26 mouse cellular contexts compared by ENCODE assay signal in genomic region chr19:44496941-44497340, GRCm38 (mm10). TPM values are rescaled to one million over a fixed set of nuclear protein-coding genes. Genes with fewer than 3 reads are reported as not detected.
DNase-seq lines count a peak whose midpoint lies in the region; ATAC-seq lines count a peak whose summit lies in the region.
"Had no signal": no experiment of that assay in that cellular context is flagged by ENCODE, and none has a peak within 500 bp of the region (broad histone marks: within the 10 kb centered on the region; RNA-seq: fewer than 3 reads in every experiment).

No protein-coding gene starts in this region.

- H3K9ac ChIP-seq in forebrain, embryonic 11.5 days (ENCODE audit: low read length) = peak overlapping the region; percentile 41
- H3K9ac ChIP-seq in forebrain, embryonic 16.5 days (replicated peaks; ENCODE audit: low read depth, low read length) = no peak overlapping the region
- no peak overlapping the region for H3K9ac ChIP-seq in hindbrain, embryonic 11.5 days (ENCODE audit: low read depth, low read length)
- H3K9ac ChIP-seq in hindbrain, embryonic 13.5 days = no peak overlapping the region
- H3K9ac ChIP-seq in midbrain, embryonic 11.5 days (ENCODE audit: low read length) = no peak overlapping the region
- H3K9ac ChIP-seq in midbrain, embryonic 16.5 days (ENCODE audit: low read depth, low read length) = no peak overlapping the region
- no peak overlapping the region for H3K9ac ChIP-seq in forebrain, embryonic 14.5 days (ENCODE audit: low read length)
- H3K9ac ChIP-seq: embryonic facial prominence, embryonic 12.5 days; embryonic facial prominence, embryonic 15.5 days; heart, embryonic 13.5 days had no signal

- H3K27ac ChIP-seq in forebrain, embryonic 11.5 days (ENCODE audit: low read depth, low read length) = peak overlapping the region; percentile 71
- no peak overlapping the region for H3K27ac ChIP-seq in forebrain, embryonic 16.5 days (ENCODE audit: low read length)
- no peak overlapping the region for H3K27ac ChIP-seq in hindbrain, embryonic 11.5 days (ENCODE audit: low read depth, low read length)
- H3K27ac ChIP-seq in hindbrain, embryonic 13.5 days = no peak overlapping the region
- H3K27ac ChIP-seq in midbrain, embryonic 11.5 days (ENCODE audit: low read depth, low read length) = no peak overlapping the region
- H3K27ac ChIP-seq in midbrain, embryonic 16.5 days (ENCODE audit: low read length) = no peak overlapping the region
- no peak overlapping the region for H3K27ac ChIP-seq in forebrain, embryonic 14.5 days (ENCODE audit: low read depth, low read length)
- H3K27ac ChIP-seq: embryonic facial prominence, embryonic 12.5 days; embryonic facial prominence, embryonic 15.5 days; heart, adult 2 months; heart, embryonic 10.5 days; heart, embryonic 13.5 days had no signal

- peak overlapping the region; percentile 33 for H3K4me3 ChIP-seq in forebrain, embryonic 11.5 days (ENCODE audit: low read depth, low read length)
- no peak overlapping the region for H3K4me3 ChIP-seq in forebrain, embryonic 16.5 days (replicated peaks; ENCODE audit: low read length)
- H3K4me3 ChIP-seq in hindbrain, embryonic 11.5 days (ENCODE audit: low read depth, low read length) = no peak overlapping the region
- H3K4me3 ChIP-seq in hindbrain, embryonic 13.5 days = no peak overlapping the region
- no peak overlapping the region for H3K4me3 ChIP-seq in midbrain, embryonic 11.5 days (ENCODE audit: low read depth, low read length)
- no peak overlapping the region for H3K4me3 ChIP-seq in midbrain, embryonic 16.5 days (ENCODE audit: low read depth, low read length)
- H3K4me3 ChIP-seq in forebrain, embryonic 14.5 days (ENCODE audit: low read depth, low read length) = no peak overlapping the region
- H3K4me3 ChIP-seq: embryonic facial prominence, embryonic 12.5 days; embryonic facial prominence, embryonic 15.5 days; heart, adult 2 months; heart, embryonic 10.5 days; heart, embryonic 13.5 days had no signal

- no peaks in the 10 kb centered on the region for H3K36me3 ChIP-seq in forebrain, embryonic 11.5 days (ENCODE audit: control insufficient read depth, insufficient read depth, low read length)
- no peaks in the 10 kb centered on the region for H3K36me3 ChIP-seq in forebrain, embryonic 16.5 days (ENCODE audit: control insufficient read depth, insufficient read depth)
- H3K36me3 ChIP-seq in hindbrain, embryonic 11.5 days (ENCODE audit: control insufficient read depth, insufficient read depth, low read length) = no peaks in the 10 kb centered on the region
- no peaks in the 10 kb centered on the region for H3K36me3 ChIP-seq in hindbrain, embryonic 13.5 days
- no peaks in the 10 kb centered on the region for H3K36me3 ChIP-seq in midbrain, embryonic 11.5 days (ENCODE audit: control insufficient read depth, insufficient read depth, low read length)
- no peaks in the 10 kb centered on the region for H3K36me3 ChIP-seq in midbrain, embryonic 16.5 days (ENCODE audit: control insufficient read depth, insufficient read depth, low read length)
- H3K36me3 ChIP-seq in forebrain, embryonic 14.5 days (ENCODE audit: control insufficient read depth, insufficient read depth, low read length) = no peaks in the 10 kb centered on the region
- H3K36me3 ChIP-seq: embryonic facial prominence, embryonic 12.5 days; embryonic facial prominence, embryonic 15.5 days; G1E; heart, embryonic 10.5 days; heart, embryonic 13.5 days had no signal

- H3K4me2 ChIP-seq in forebrain, embryonic 11.5 days (ENCODE audit: low read depth, low read length, severe bottlenecking) = peak overlapping the region; percentile 25; the same call in 1 of the 2 replicates
- H3K4me2 ChIP-seq in forebrain, embryonic 16.5 days (ENCODE audit: low read length) = no peak overlapping the region
- H3K4me2 ChIP-seq in hindbrain, embryonic 11.5 days (replicated peaks; ENCODE audit: low read depth, low read length) = no peak overlapping the region
- no peak overlapping the region for H3K4me2 ChIP-seq in hindbrain, embryonic 13.5 days
- 0 out of 2 replicates have a peak overlapping the region, but pooled peaks have one; percentile 2 for H3K4me2 ChIP-seq in midbrain, embryonic 11.5 days
- H3K4me2 ChIP-seq in midbrain, embryonic 16.5 days (ENCODE audit: low read length) = no peak overlapping the region
- 0 out of 2 replicates have a peak overlapping the region, but pooled peaks have one; percentile 5 for H3K4me2 ChIP-seq in forebrain, embryonic 14.5 days (ENCODE audit: low read length)
- H3K4me2 ChIP-seq: embryonic facial prominence, embryonic 12.5 days; embryonic facial prominence, embryonic 15.5 days; heart, embryonic 13.5 days had no signal

- WGBS in forebrain, embryonic 11.5 days = 44% methylated on average over 10 of the region's 10 CpGs
- WGBS in forebrain, embryonic 16.5 days = 28% methylated on average over 10 of the region's 10 CpGs
- WGBS in hindbrain, embryonic 11.5 days = 38% methylated on average over 10 of the region's 10 CpGs
- 22% methylated on average over 10 of the region's 10 CpGs for WGBS in hindbrain, embryonic 13.5 days
- WGBS in midbrain, embryonic 11.5 days = 46% methylated on average over 10 of the region's 10 CpGs
- 30% methylated on average over 10 of the region's 10 CpGs for WGBS in midbrain, embryonic 16.5 days
- WGBS in forebrain, embryonic 14.5 days = 35% methylated on average over 10 of the region's 10 CpGs

- H3K9me3 ChIP-seq in forebrain, embryonic 11.5 days (ENCODE audit: control insufficient read depth, low read length) = no peaks in the 10 kb centered on the region
- H3K9me3 ChIP-seq in forebrain, embryonic 16.5 days (ENCODE audit: control insufficient read depth, low read length) = no peaks in the 10 kb centered on the region
- H3K9me3 ChIP-seq in hindbrain, embryonic 11.5 days (ENCODE audit: control insufficient read depth, low read length) = no peaks in the 10 kb centered on the region
- H3K9me3 ChIP-seq in hindbrain, embryonic 13.5 days = no peaks in the 10 kb centered on the region
- no peaks in the 10 kb centered on the region for H3K9me3 ChIP-seq in midbrain, embryonic 11.5 days (ENCODE audit: control insufficient read depth, low read length)
- H3K9me3 ChIP-seq in midbrain, embryonic 16.5 days (replicated peaks; ENCODE audit: control insufficient read depth, low read length, poor library complexity, severe bottlenecking) = no peaks in the 10 kb centered on the region
- H3K9me3 ChIP-seq in forebrain, embryonic 14.5 days (replicated peaks; ENCODE audit: control insufficient read depth, low read length) = no peaks in the 10 kb centered on the region
- H3K9me3 ChIP-seq: embryonic facial prominence, embryonic 12.5 days; embryonic facial prominence, embryonic 15.5 days; G1E; heart, embryonic 10.5 days; heart, embryonic 13.5 days had no signal

- peak; percentile 34 for DNase-seq in forebrain, embryonic 11.5 days (ENCODE audit: low spot score)
- DNase-seq in hindbrain, embryonic 11.5 days (ENCODE audit: low spot score) = peak; percentile 36
- peak; percentile 90 for DNase-seq in midbrain, embryonic 11.5 days (ENCODE audit: low spot score, missing footprints)
- DNase-seq in forebrain, embryonic 14.5 days (ENCODE audit: low spot score) = no peak
- DNase-seq: adrenal gland, postnatal 10 days; adrenal gland, postnatal 36 days; cerebellum, adult 18-20 months; cerebellum, adult 9-10 months; cerebellum, postnatal 14 days; gastrocnemius, postnatal 10 days; gastrocnemius, postnatal 36 days; heart, adult 2 months; heart, postnatal 14 days; kidney, adult 2 months had no signal

- H3K27me3 ChIP-seq in forebrain, embryonic 11.5 days (ENCODE audit: control insufficient read depth, insufficient read depth, low read length) = peaks cover 55% of the 10 kb centered on the region
- peaks cover 74% of the 10 kb centered on the region for H3K27me3 ChIP-seq in forebrain, embryonic 16.5 days (replicated peaks; ENCODE audit: control insufficient read depth, insufficient read depth, low read length)
- peaks cover 59% of the 10 kb centered on the region for H3K27me3 ChIP-seq in hindbrain, embryonic 11.5 days (ENCODE audit: control insufficient read depth, insufficient read depth, low read length)
- H3K27me3 ChIP-seq in hindbrain, embryonic 13.5 days = peaks cover 95% of the 10 kb centered on the region
- H3K27me3 ChIP-seq in midbrain, embryonic 11.5 days (ENCODE audit: control insufficient read depth, insufficient read depth, low read length) = peaks cover 94% of the 10 kb centered on the region
- H3K27me3 ChIP-seq in midbrain, embryonic 16.5 days (ENCODE audit: control insufficient read depth, insufficient read depth, low read depth, low read length) = peaks cover 88% of the 10 kb centered on the region
- H3K27me3 ChIP-seq in forebrain, embryonic 14.5 days (replicated peaks; ENCODE audit: control insufficient read depth, insufficient read depth, low read length) = peaks cover 72% of the 10 kb centered on the region

- ATAC-seq in forebrain, embryonic 11.5 days (replicated peaks; ENCODE audit: low FRiP score) = no peak
- no peak for ATAC-seq in forebrain, embryonic 16.5 days
- 0 out of 2 replicates have a peak, but pooled peaks have one; percentile 12 for ATAC-seq in hindbrain, embryonic 11.5 days (ENCODE audit: low FRiP score)
- no peak for ATAC-seq in hindbrain, embryonic 13.5 days (ENCODE audit: low FRiP score)
- no peak for ATAC-seq in midbrain, embryonic 11.5 days (ENCODE audit: low FRiP score)
- no peak for ATAC-seq in midbrain, embryonic 16.5 days
- no peak for ATAC-seq in forebrain, embryonic 14.5 days
- ATAC-seq: intestine, postnatal 0 days; Patski had no signal

- peaks cover 3% of the 10 kb centered on the region; the same call in 1 of the 2 replicates for H3K4me1 ChIP-seq in forebrain, embryonic 11.5 days (replicated peaks; ENCODE audit: control insufficient read depth, insufficient read depth, low read length)
- no peaks in the 10 kb centered on the region for H3K4me1 ChIP-seq in forebrain, embryonic 16.5 days (replicated peaks; ENCODE audit: control insufficient read depth, insufficient read depth, low read length)
- no peaks in the 10 kb centered on the region for H3K4me1 ChIP-seq in hindbrain, embryonic 11.5 days (replicated peaks; ENCODE audit: control insufficient read depth, insufficient read depth, low read length)
- H3K4me1 ChIP-seq in hindbrain, embryonic 13.5 days (replicated peaks) = no peaks in the 10 kb centered on the region
- H3K4me1 ChIP-seq in midbrain, embryonic 11.5 days (ENCODE audit: control insufficient read depth, insufficient read depth, low read length) = peaks cover 3% of the 10 kb centered on the region; the same call in 1 of the 2 replicates
- H3K4me1 ChIP-seq in midbrain, embryonic 16.5 days (ENCODE audit: control insufficient read depth, insufficient read depth, low read length) = no peaks in the 10 kb centered on the region
- no peaks in the 10 kb centered on the region for H3K4me1 ChIP-seq in forebrain, embryonic 14.5 days (ENCODE audit: control insufficient read depth, insufficient read depth, low read length)
- H3K4me1 ChIP-seq: embryonic facial prominence, embryonic 15.5 days had no signal

RNA-seq across cellular contexts. Expression of gene Wnt8b, which starts 3.7 kb away (rescaled TPM):
- 60.2 and 63.5 TPM in 2 replicates for polyA plus RNA-seq in forebrain, embryonic 11.5 days (2014; fragmentation: Nextera tagmentation; extraction: Ambion mirVana)
- 1.6 and 2.0 TPM in 2 replicates for polyA plus RNA-seq in forebrain, embryonic 16.5 days (2015; fragmentation: Nextera tagmentation; extraction: Ambion mirVana)
- 0.54 and 0.66 TPM in 2 replicates for polyA plus RNA-seq in hindbrain, embryonic 11.5 days (2014; fragmentation: Nextera tagmentation; extraction: Ambion mirVana)
- polyA plus RNA-seq in hindbrain, embryonic 13.5 days (2015; fragmentation: Nextera tagmentation; extraction: Ambion mirVana) = 0.43 and 0.78 TPM in 2 replicates
- 7.9 and 13.9 TPM in 2 replicates for polyA plus RNA-seq in midbrain, embryonic 11.5 days (2014; fragmentation: Nextera tagmentation; extraction: Ambion mirVana)
- 1.2 and 2.1 TPM in 2 replicates for polyA plus RNA-seq in midbrain, embryonic 16.5 days (2015; fragmentation: Nextera tagmentation; extraction: Ambion mirVana)
- polyA plus RNA-seq in forebrain, embryonic 14.5 days (2014; fragmentation: Nextera tagmentation; extraction: Ambion mirVana) = 3.3 and 4.0 TPM in 2 replicates
- polyA plus RNA-seq: embryonic facial prominence, embryonic 15.5 days; G1E; heart, adult 2 months; heart, embryonic 10.5 days; heart, embryonic 13.5 days; intestine, embryonic 14.5 days; intestine, postnatal 0 days had no signal

RNA-seq across cellular contexts. Expression of gene Sec31b, which starts 48.7 kb away (rescaled TPM):
- polyA plus RNA-seq in forebrain, embryonic 11.5 days (2014; fragmentation: Nextera tagmentation; extraction: Ambion mirVana) = 0.81 and 0.84 TPM in 2 replicates
- polyA plus RNA-seq in forebrain, embryonic 16.5 days (2015; fragmentation: Nextera tagmentation; extraction: Ambion mirVana) = 0.07 and 0.16 TPM in 2 replicates
- 0.13 and 0.22 TPM in 2 replicates for polyA plus RNA-seq in hindbrain, embryonic 11.5 days (2014; fragmentation: Nextera tagmentation; extraction: Ambion mirVana)
- 0.26 and 0.51 TPM in 2 replicates for polyA plus RNA-seq in hindbrain, embryonic 13.5 days (2015; fragmentation: Nextera tagmentation; extraction: Ambion mirVana)
- 0.18 and 0.25 TPM in 2 replicates for polyA plus RNA-seq in midbrain, embryonic 11.5 days (2014; fragmentation: Nextera tagmentation; extraction: Ambion mirVana)
- 0.15 and 0.32 TPM in 2 replicates for polyA plus RNA-seq in midbrain, embryonic 16.5 days (2015; fragmentation: Nextera tagmentation; extraction: Ambion mirVana)
- 0.10 and 0.17 TPM in 2 replicates for polyA plus RNA-seq in forebrain, embryonic 14.5 days (2014; fragmentation: Nextera tagmentation; extraction: Ambion mirVana)

RNA-seq across cellular contexts. Expression of gene Gm20538, which starts 55.7 kb away (rescaled TPM):
- polyA plus RNA-seq in forebrain, embryonic 11.5 days (2014; fragmentation: Nextera tagmentation; extraction: Ambion mirVana) = not detected in 2 replicates
- not detected in 2 replicates for polyA plus RNA-seq in forebrain, embryonic 16.5 days (2015; fragmentation: Nextera tagmentation; extraction: Ambion mirVana)
- polyA plus RNA-seq in hindbrain, embryonic 11.5 days (2014; fragmentation: Nextera tagmentation; extraction: Ambion mirVana) = not detected in 2 replicates
- not detected in 2 replicates for polyA plus RNA-seq in hindbrain, embryonic 13.5 days (2015; fragmentation: Nextera tagmentation; extraction: Ambion mirVana)
- polyA plus RNA-seq in midbrain, embryonic 11.5 days (2014; fragmentation: Nextera tagmentation; extraction: Ambion mirVana) = not detected in 2 replicates
- polyA plus RNA-seq in midbrain, embryonic 16.5 days (2015; fragmentation: Nextera tagmentation; extraction: Ambion mirVana) = not detected in 2 replicates
- not detected in 2 replicates for polyA plus RNA-seq in forebrain, embryonic 14.5 days (2014; fragmentation: Nextera tagmentation; extraction: Ambion mirVana)
- polyA plus RNA-seq: embryonic facial prominence, embryonic 12.5 days; G1E; heart, adult 2 months; heart, embryonic 10.5 days; heart, embryonic 13.5 days; heart, embryonic 16.5 days; intestine, embryonic 14.5 days; intestine, postnatal 0 days; kidney, adult 2 months; Patski had no signal

RNA-seq across cellular contexts. Expression of gene Ndufb8, which starts 58.3 kb away (rescaled TPM):
- polyA plus RNA-seq in forebrain, embryonic 11.5 days (2014; fragmentation: Nextera tagmentation; extraction: Ambion mirVana) = 424 and 454 TPM in 2 replicates
- polyA plus RNA-seq in forebrain, embryonic 16.5 days (2015; fragmentation: Nextera tagmentation; extraction: Ambion mirVana) = 376 and 452 TPM in 2 replicates
- polyA plus RNA-seq in hindbrain, embryonic 11.5 days (2014; fragmentation: Nextera tagmentation; extraction: Ambion mirVana) = 463 and 514 TPM in 2 replicates
- 592 and 624 TPM in 2 replicates for polyA plus RNA-seq in hindbrain, embryonic 13.5 days (2015; fragmentation: Nextera tagmentation; extraction: Ambion mirVana)
- polyA plus RNA-seq in midbrain, embryonic 11.5 days (2014; fragmentation: Nextera tagmentation; extraction: Ambion mirVana) = 443 and 490 TPM in 2 replicates
- polyA plus RNA-seq in midbrain, embryonic 16.5 days (2015; fragmentation: Nextera tagmentation; extraction: Ambion mirVana) = 570 and 615 TPM in 2 replicates
- polyA plus RNA-seq in forebrain, embryonic 14.5 days (2014; fragmentation: Nextera tagmentation; extraction: Ambion mirVana) = 509 and 616 TPM in 2 replicates

Comparison
In these comparisons a context has a peak if more than half of its experiments do, and no peak if none do; other contexts are left out.
1. H3K4me2 ChIP-seq: peak in forebrain, embryonic 11.5 days (single experiment), midbrain, embryonic 11.5 days (single experiment) and forebrain, embryonic 14.5 days (single experiment); none in forebrain, embryonic 16.5 days (single experiment), hindbrain, embryonic 11.5 days (single experiment), hindbrain, embryonic 13.5 days (single experiment) and midbrain, embryonic 16.5 days (single experiment).